Mouse (Mus musculus): ENCODE results near the gene Kcna6. TPM values are rescaled to one million over a fixed set of nuclear protein-coding genes. Genes with fewer than 3 reads are reported as not detected.

Kcna6 gene
- polyA plus RNA-seq, 1 experiment: not detected

DNA sequence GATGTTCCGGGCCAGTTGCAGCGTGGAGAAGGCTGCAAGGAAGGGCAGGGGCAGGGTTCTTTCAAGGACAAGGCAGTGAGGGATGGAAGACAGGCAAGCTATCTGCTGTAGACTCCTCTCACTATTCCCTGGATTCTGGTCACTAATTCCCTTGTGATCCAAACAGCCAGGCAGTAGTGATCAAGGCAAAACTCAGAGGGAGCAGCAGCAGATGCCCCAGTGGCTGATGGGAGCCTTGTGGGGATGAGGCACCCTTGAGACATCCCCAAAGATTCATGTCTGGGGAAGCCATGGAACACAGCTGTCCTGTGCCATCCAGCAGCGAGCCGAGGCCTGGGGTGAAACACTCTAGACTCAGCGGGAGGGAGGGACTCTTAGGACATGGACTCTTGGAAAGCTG, 40.5 kb downstream of the Kcna6 start:
- no peak for TF ChIP-seq CTCF (IDR thresholded peaks at IDR 0.05; ENCODE audit: low read depth, low read length)
- TF ChIP-seq POLR2A (IDR thresholded peaks at IDR 0.05; ENCODE audit: borderline replicate concordance, low read depth, low read length): no peak
- Histone ChIP-seq H3K27ac (ENCODE audit: insufficient read depth, low read depth, low read length) (no peak overlapping the region), H3K4me1 (ENCODE audit: control insufficient read depth, insufficient read depth, low read length) (no peaks in the 10 kb centered on the region), H3K4me3 (ENCODE audit: insufficient read depth, low read length) (no peak overlapping the region)

DNA sequence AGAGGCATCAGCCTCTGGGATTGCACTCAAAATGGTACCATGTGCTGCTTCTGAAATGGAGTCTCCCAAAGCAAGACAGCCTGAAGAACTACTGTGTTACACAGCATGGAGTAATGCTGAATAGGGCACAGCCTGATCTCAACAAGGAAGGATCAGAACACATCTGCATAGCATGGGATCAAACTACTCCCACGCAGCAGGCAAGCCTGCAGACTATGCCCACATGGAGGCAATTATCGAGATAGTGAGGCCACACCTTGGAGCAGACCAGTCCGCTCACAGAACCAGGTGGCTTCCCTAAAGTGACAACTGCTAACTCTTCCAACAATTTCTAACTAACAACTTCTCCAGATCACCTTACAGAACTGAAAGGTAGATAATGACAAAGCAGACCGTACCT, 53.4 kb downstream of the Kcna6 start:
- no peak overlapping the region for H3K4me3 ChIP-seq (ENCODE audit: insufficient read depth, low read length)
- TF ChIP-seq POLR2A (IDR thresholded peaks at IDR 0.05; ENCODE audit: borderline replicate concordance, low read depth, low read length) (no peak), CTCF (IDR thresholded peaks at IDR 0.05; ENCODE audit: low read depth, low read length) (no peak)
- H3K4me1 ChIP-seq (ENCODE audit: control insufficient read depth, insufficient read depth, low read length): no peaks in the 10 kb centered on the region
- H3K27ac ChIP-seq (ENCODE audit: insufficient read depth, low read depth, low read length): no peak overlapping the region

DNA sequence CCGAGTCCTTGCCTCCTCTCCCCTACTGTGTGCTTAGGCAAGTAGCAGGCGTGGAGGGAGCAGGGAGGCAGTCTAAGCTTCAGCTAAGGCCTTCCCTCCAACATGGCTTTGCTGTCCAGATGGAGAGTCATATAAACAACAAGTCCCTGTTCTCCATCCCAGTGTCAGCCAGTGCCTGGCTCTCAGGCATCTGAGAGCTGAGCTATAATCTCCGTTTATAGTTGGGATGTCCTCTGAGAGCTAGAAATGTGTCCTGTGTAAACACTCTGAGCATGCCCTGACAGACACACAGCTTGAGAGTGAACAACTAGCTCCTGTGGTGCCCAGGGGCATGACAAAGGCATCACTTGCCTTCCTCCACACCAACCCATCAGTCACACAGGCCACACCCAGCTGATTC, 55.3 kb downstream of the Kcna6 start:
- no peaks in the 10 kb centered on the region for H3K4me1 ChIP-seq (ENCODE audit: control insufficient read depth, insufficient read depth, low read length)
- no peak for TF ChIP-seq POLR2A (IDR thresholded peaks at IDR 0.05; ENCODE audit: borderline replicate concordance, low read depth, low read length)
- no peak for TF ChIP-seq CTCF (IDR thresholded peaks at IDR 0.05; ENCODE audit: low read depth, low read length)
- H3K27ac ChIP-seq (ENCODE audit: insufficient read depth, low read depth, low read length): no peak overlapping the region
- no peak overlapping the region for H3K4me3 ChIP-seq (ENCODE audit: insufficient read depth, low read length)

DNA sequence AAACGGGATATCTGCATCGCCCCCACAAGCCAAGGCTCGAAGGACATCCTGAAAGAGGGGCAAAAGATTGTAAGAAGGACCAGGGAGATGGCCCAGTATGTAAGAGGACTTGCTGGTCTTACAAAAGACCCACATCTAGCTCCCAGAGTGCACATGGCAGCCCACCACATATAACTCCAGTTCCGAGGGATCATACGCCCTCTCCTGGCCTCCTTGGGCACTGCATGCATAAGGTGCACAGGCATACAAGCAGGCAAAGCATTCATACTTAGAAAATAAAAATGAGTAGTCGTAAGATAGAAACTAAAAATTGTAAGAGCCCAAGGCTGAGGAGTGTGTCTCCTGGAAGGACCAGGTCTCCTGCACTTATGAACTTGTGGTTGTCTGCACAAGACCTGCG, 61.5 kb downstream of the Kcna6 start:
- H3K4me3 ChIP-seq (ENCODE audit: insufficient read depth, low read length): no peak overlapping the region
- no peak for TF ChIP-seq POLR2A (IDR thresholded peaks at IDR 0.05; ENCODE audit: borderline replicate concordance, low read depth, low read length)
- TF ChIP-seq CTCF (IDR thresholded peaks at IDR 0.05; ENCODE audit: low read depth, low read length): no peak
- no peak overlapping the region for H3K27ac ChIP-seq (ENCODE audit: insufficient read depth, low read depth, low read length)
- no peaks in the 10 kb centered on the region for H3K4me1 ChIP-seq (ENCODE audit: control insufficient read depth, insufficient read depth, low read length)

DNA sequence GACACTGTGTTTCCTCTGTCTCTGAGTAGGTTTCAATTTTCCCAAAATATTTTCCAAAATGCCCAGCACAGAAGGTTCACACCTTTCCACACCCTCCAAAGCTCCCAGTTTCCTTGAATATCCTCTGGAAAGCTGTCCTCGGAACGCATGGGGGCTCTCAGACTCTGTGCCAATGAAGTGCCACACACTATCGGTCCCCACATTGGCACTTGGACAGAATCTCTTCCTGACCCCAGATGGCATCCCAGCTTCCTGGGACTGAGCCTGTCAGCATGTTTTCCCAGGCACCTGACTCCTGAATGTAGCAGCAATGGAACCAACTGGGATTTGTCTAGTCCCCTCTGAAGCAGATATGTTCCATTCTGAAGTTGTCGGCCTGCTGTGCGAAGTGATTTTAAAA, 73.5 kb downstream of the Kcna6 start:
- no peak overlapping the region for H3K27ac ChIP-seq (ENCODE audit: insufficient read depth, low read depth, low read length)
- TF ChIP-seq CTCF (IDR thresholded peaks at IDR 0.05; ENCODE audit: low read depth, low read length) (no peak), POLR2A (IDR thresholded peaks at IDR 0.05; ENCODE audit: borderline replicate concordance, low read depth, low read length) (no peak)
- no peak overlapping the region for H3K4me3 ChIP-seq (ENCODE audit: insufficient read depth, low read length)
- no peaks in the 10 kb centered on the region for H3K4me1 ChIP-seq (ENCODE audit: control insufficient read depth, insufficient read depth, low read length)

DNA sequence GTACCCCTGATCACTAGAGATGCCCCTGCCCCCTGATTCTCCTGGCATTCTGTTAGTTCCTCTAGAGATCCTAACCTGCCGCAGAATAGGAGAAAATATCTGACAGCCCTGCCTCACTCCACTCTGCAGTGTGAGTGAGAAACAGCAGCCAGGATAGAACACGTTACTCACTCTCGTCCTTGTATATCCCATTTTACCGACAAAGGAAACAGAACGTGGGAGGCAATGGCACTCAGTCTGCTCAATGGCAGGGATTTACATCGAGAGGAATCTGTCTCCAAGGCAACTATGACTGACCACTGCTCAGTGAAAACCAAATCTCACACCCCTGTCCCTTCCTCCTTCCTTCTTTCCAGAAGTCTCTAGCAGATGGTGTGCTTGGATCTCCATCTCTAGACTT, 74.4 kb downstream of the Kcna6 start:
- H3K27ac ChIP-seq (ENCODE audit: insufficient read depth, low read depth, low read length): no peak overlapping the region
- H3K4me3 ChIP-seq (ENCODE audit: insufficient read depth, low read length): no peak overlapping the region
- TF ChIP-seq CTCF (IDR thresholded peaks at IDR 0.05; ENCODE audit: low read depth, low read length): no peak
- no peaks in the 10 kb centered on the region for H3K4me1 ChIP-seq (ENCODE audit: control insufficient read depth, insufficient read depth, low read length)

DNA sequence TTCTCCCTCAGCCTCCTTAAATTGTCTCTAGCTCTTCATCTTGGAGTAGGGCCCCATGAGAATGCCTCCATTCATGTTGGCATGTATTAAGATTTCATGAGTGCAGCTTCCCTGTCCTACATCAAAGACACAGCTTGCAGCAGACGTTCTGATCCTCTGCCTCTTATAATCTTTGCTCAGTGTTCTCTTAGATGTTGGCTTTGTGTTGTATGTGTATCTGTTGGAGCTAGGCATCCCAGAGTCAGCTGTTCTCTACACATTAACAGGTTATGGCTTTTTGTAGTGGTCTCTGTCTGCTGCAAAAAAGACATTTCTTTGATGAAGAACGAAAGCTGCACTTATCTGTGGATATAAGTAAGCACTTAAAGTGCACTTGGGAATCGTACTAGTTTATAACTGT, 75.9 kb downstream of the Kcna6 start:
- Histone ChIP-seq H3K4me1 (ENCODE audit: control insufficient read depth, insufficient read depth, low read length) (no peaks in the 10 kb centered on the region), H3K27ac (ENCODE audit: insufficient read depth, low read depth, low read length) (no peak overlapping the region), H3K4me3 (ENCODE audit: insufficient read depth, low read length) (no peak overlapping the region)
- TF ChIP-seq POLR2A (IDR thresholded peaks at IDR 0.05; ENCODE audit: borderline replicate concordance, low read depth, low read length): no peak
- TF ChIP-seq CTCF (IDR thresholded peaks at IDR 0.05; ENCODE audit: low read depth, low read length): no peak

Other genes with a start within 250 kb of the Kcna6 start
- not detected in 2 replicates for gene Kcna5, start 205.3 kb downstream of the Kcna6 start, polyA plus RNA-seq (2012; ENCODE audit: insufficient read depth, insufficient read length, missing spikeins)
- not detected in 2 replicates for gene Kcna1, start 94.3 kb downstream of the Kcna6 start, polyA plus RNA-seq (2012; ENCODE audit: insufficient read depth, insufficient read length, missing spikeins)
- gene Ndufa9, start 108.5 kb upstream of the Kcna6 start, polyA plus RNA-seq (2012; ENCODE audit: insufficient read depth, insufficient read length, missing spikeins): 44.3 and 49.2 TPM in 2 replicates
- 0.42 and 1.0 TPM in 2 replicates for gene Akap3, start 112.4 kb upstream of the Kcna6 start, polyA plus RNA-seq (2012; ENCODE audit: insufficient read depth, insufficient read length, missing spikeins)
- gene Dyrk4, start 181.2 kb upstream of the Kcna6 start, polyA plus RNA-seq (2012; ENCODE audit: insufficient read depth, insufficient read length, missing spikeins): not detected in 2 replicates
- 20.5 and 26.8 TPM in 2 replicates for gene Rad51ap1, start 198.9 kb upstream of the Kcna6 start, polyA plus RNA-seq (2012; ENCODE audit: insufficient read depth, insufficient read length, missing spikeins)
- 39.7 TPM in 2 replicates for gene D6Wsu163e, start 199.3 kb upstream of the Kcna6 start, polyA plus RNA-seq (2012; ENCODE audit: insufficient read depth, insufficient read length, missing spikeins)

Measured in bone marrow macrophage, adult 2 months (primary cell).